Mouse (Mus musculus): ENCODE results near the gene Olfr487.
"Not testable (repeated sequence)": the region's sequence is repeated elsewhere in the genome, so short reads cannot be mapped to it uniquely, and the experiment has no call there.

The Olfr487 gene

GRCm38 (mm10) chr7:108214536-108214935 is at the start of gene Olfr487:
Gene Olfr487 (minus strand): TSS chr7:108214636.
- not testable (repeated sequence) for DNase-seq (ENCODE audit: low spot score)

- DNase-seq (ENCODE audit: low spot score) = no peak
Observed at GRCm38 (mm10) chr7:108258247-108258646, 43.8 kb upstream of the Olfr487 start, which contains the start of gene Olfr488. Gene Olfr488 (minus strand): TSS chr7:108258347.

GRCm38 (mm10) chr7:108233551-108233950 is 19.1 kb upstream of the Olfr487 start:
- DNase-seq (ENCODE audit: low spot score) = no peak

- no peak for DNase-seq (ENCODE audit: low spot score)
Observed at GRCm38 (mm10) chr7:108196938-108197337, 17.5 kb downstream of the Olfr487 start.

- not testable (repeated sequence) for DNase-seq (ENCODE audit: low spot score)
Observed at GRCm38 (mm10) chr7:108196337-108196736, 18.1 kb downstream of the Olfr487 start.

- not testable (repeated sequence) for DNase-seq (ENCODE audit: low spot score)
Observed at GRCm38 (mm10) chr7:108192714-108193113, 21.7 kb downstream of the Olfr487 start.

GRCm38 (mm10) chr7:108191196-108191595 is 23.2 kb downstream of the Olfr487 start:
- not testable (repeated sequence) for DNase-seq (ENCODE audit: low spot score)

GRCm38 (mm10) chr7:108185237-108185636 is 29.2 kb downstream of the Olfr487 start:
- DNase-seq (ENCODE audit: low spot score) = not testable (repeated sequence)

GRCm38 (mm10) chr7:108184401-108184800 is 30.0 kb downstream of the Olfr487 start:
- not testable (repeated sequence) for DNase-seq (ENCODE audit: low spot score)

GRCm38 (mm10) chr7:108172642-108173041 is 41.8 kb downstream of the Olfr487 start, which contains the start of gene Olfr486:
Gene Olfr486 (minus strand): TSS chr7:108172742.
- not testable (repeated sequence) for DNase-seq (ENCODE audit: low spot score)

- no peak for DNase-seq (ENCODE audit: low spot score)
Observed at GRCm38 (mm10) chr7:108159771-108160170, 54.7 kb downstream of the Olfr487 start, which contains the start of gene Olfr485. Gene Olfr485 (minus strand): TSS chr7:108159871.
